Mouse (Mus musculus) kidney, embryonic 14.5 days (tissue): ENCODE measurements around the gene Paqr9. TPM values are rescaled to one million over a fixed set of nuclear protein-coding genes. Genes with fewer than 3 reads are reported as not detected.

ENCODE experiments used
- ATAC-seq: fragments of 200-750 bp; cut with Nextera tagmentation; 2 replicates; pipeline ENCODE4 v1.8.0; 2017; ENCODE audit warnings: moderate number of reproducible peaks, mild to moderate bottlenecking, moderate TSS enrichment, moderate library complexity; ENCODE audit not compliant: low FRiP score, low TSS enrichment
- H3K27ac ChIP-seq: fragments of 300-500 bp; sonication (generic); 2 replicates; pipeline ENCODE4 v1.5.1; 2014; ENCODE audit warnings: low read depth, mild to moderate bottlenecking, low read length, moderate library complexity, mixed read lengths
- H3K27me3 ChIP-seq: fragments of 300-500 bp; sonication (generic); 2 replicates; pipeline ENCODE4 v1.6.1; 2014; ENCODE audit warnings: mild to moderate bottlenecking, low read length; ENCODE audit not compliant: control insufficient read depth, insufficient read depth
- H3K36me3 ChIP-seq: fragments of 300-500 bp; sonication (generic); 2 replicates; pipeline ENCODE4 v1.6.1; 2014; ENCODE audit warnings: low read length, mixed read lengths; ENCODE audit not compliant: control insufficient read depth, insufficient read depth
- H3K4me1 ChIP-seq: fragments of 300-500 bp; sonication (generic); 2 replicates; pipeline ENCODE4 v1.6.1; 2014; ENCODE audit warnings: low read length, mixed read lengths; ENCODE audit not compliant: control insufficient read depth, insufficient read depth
- H3K4me2 ChIP-seq: fragments of 300-500 bp; sonication (generic); replicated peaks from 2 replicates; pipeline ENCODE4 v1.6.1; 2014; ENCODE audit warnings: low read depth, mild to moderate bottlenecking, low read length
- H3K4me3 ChIP-seq: fragments of 300-500 bp; sonication (generic); 2 replicates; pipeline ENCODE4 v1.5.1; 2014; ENCODE audit warnings: mild to moderate bottlenecking, low read length
- H3K9ac ChIP-seq: fragments of 300-500 bp; sonication (generic); 2 replicates; pipeline ENCODE4 v1.6.1; 2014; ENCODE audit warnings: low read depth, mild to moderate bottlenecking, low read length, moderate library complexity
- H3K9me3 ChIP-seq: fragments of 300-500 bp; sonication (generic); 2 replicates; pipeline ENCODE4 v1.6.1; 2016; ENCODE audit warnings: low read length; ENCODE audit not compliant: control insufficient read depth
- WGBS: fragments of 180-500 bp; shearing (Covaris S2); extraction: QIAGEN DNeasy Blood & Tissue Kit; methylation state at CpG from one replicate; pipeline ENCODE4 v1.1.7; 2014; 5-methylcytosine and 5-hydroxymethylcytosine counted together
- polyA plus RNA-seq: library from polyadenylated mRNA; unstranded; fragments of >200 nt; fragmentation: Nextera tagmentation; extraction: Ambion mirVana; gene quantifications from 2 replicates; pipeline ENCODE4 v1.2.1, GENCODE M21; 2014

Paqr9 gene
- polyA plus RNA-seq, 1 experiment from 2014 or later: 0.54 TPM

DNA sequence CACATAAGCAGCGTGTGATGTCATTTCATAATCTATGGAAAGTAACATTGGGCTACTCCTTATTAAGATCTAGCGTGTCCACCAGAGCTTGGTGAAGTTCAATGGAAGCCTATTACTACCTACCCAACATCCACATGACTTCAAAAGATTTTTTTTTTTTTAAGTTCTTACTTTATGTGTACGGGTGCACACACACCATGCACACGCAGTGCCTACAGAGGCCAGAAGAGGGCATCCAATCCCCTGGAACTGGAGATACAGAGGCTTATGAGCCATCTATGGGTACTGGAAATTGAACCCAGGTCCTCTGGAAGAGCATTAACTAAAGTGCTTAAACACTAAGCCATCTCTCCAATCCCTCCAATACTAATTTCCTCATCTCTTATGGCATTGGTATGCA lies 39.9 kb downstream of the Paqr9 start:
- ATAC-seq: no peak
- 87% methylated on average over 4 of the region's 4 CpGs for WGBS

DNA sequence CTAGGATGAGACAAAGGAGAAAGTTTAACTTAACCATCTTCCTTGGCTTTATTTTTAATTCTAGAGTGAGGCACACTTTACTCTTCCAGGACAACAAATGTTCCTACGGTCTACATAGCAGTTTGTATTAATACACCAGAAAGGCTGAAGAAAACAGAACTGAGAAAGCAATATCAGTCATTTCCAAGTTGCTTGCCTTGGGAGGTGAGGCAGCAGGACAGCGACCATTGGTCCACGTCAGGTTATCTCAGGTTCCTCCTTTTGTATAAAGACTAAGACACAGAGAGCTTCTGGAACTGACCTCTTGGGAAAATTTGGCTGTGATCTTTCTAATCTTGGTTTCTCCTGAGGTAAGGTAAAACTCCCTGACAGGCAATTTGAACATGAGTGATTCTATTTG lies 43.4 kb downstream of the Paqr9 start:
- Histone ChIP-seq H3K9me3 (no peaks in the 10 kb centered on the region), H3K4me2 (no peak overlapping the region), H3K4me3 (no peak overlapping the region), H3K27me3 (no peaks in the 10 kb centered on the region), H3K9ac (no peak overlapping the region), H3K27ac (no peak overlapping the region), H3K4me1 (no peaks in the 10 kb centered on the region), H3K36me3 (no peaks in the 10 kb centered on the region)
- 79% methylated on average over 3 of the region's 3 CpGs for WGBS
- no peak for ATAC-seq

More for the DNA sequence above, 39.9 kb downstream of the Paqr9 start:
- Histone ChIP-seq H3K36me3 (no peaks in the 10 kb centered on the region), H3K27ac (no peak overlapping the region), H3K4me1 (no peaks in the 10 kb centered on the region), H3K27me3 (no peaks in the 10 kb centered on the region), H3K9ac (no peak overlapping the region), H3K4me3 (no peak overlapping the region), H3K9me3 (no peaks in the 10 kb centered on the region), H3K4me2 (no peak overlapping the region)

DNA sequence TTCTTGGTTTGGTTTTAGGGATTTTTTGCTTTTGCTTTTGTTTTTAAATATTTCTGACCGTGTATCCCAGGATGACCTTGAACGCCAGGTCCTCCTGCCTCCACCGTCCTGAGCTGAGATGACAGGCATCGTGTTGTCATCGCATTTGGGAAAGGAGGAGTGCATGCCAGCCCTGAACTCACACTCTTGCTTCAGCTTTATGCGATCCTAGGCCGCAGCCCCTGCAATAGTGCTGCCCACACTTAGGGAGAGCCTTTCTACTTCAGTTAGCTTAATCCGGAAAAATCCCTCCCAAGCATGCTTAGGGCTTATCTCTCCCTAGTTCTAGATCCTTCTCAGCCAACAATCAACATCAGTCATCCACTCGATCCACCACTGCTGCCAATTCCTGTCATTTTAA lies 43.9 kb downstream of the Paqr9 start:
- H3K4me3 ChIP-seq: no peak overlapping the region
- H3K4me2 ChIP-seq: no peak overlapping the region
- no peak overlapping the region for H3K27ac ChIP-seq
- WGBS: 88% methylated on average over 9 of the region's 9 CpGs
- no peak overlapping the region for H3K9ac ChIP-seq
- no peaks in the 10 kb centered on the region for H3K4me1 ChIP-seq
- H3K27me3 ChIP-seq: no peaks in the 10 kb centered on the region
- H3K9me3 ChIP-seq: no peaks in the 10 kb centered on the region
- ATAC-seq: no peak
- H3K36me3 ChIP-seq: no peaks in the 10 kb centered on the region

DNA sequence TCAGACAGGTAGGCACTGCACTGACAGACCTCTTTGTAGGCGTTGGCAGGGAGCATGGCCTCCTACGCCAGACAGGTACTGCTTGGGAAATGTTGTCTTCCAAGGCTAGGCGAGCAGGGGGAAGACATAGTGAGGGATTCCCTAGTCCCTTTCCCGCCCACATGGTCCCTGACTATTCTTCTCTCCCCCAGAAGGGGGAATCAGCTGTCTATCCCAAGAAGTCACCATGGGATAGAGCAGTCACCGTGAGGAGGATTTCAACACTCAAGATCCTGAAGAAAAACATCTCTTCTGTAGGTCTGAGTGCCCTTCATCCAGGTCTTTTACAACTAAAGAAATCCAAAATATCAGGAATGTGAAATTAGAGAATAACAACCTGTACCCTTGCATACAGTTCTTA lies 47.7 kb downstream of the Paqr9 start:
- H3K9me3 ChIP-seq: no peaks in the 10 kb centered on the region
- no peaks in the 10 kb centered on the region for H3K27me3 ChIP-seq
- ATAC-seq: no peak
- H3K9ac ChIP-seq: no peak overlapping the region
- 70% methylated on average over 5 of the region's 5 CpGs for WGBS
- H3K4me2 ChIP-seq: no peak overlapping the region
- H3K4me1 ChIP-seq: no peaks in the 10 kb centered on the region
- H3K4me3 ChIP-seq: no peak overlapping the region
- H3K27ac ChIP-seq: no peak overlapping the region
- H3K36me3 ChIP-seq: no peaks in the 10 kb centered on the region

DNA sequence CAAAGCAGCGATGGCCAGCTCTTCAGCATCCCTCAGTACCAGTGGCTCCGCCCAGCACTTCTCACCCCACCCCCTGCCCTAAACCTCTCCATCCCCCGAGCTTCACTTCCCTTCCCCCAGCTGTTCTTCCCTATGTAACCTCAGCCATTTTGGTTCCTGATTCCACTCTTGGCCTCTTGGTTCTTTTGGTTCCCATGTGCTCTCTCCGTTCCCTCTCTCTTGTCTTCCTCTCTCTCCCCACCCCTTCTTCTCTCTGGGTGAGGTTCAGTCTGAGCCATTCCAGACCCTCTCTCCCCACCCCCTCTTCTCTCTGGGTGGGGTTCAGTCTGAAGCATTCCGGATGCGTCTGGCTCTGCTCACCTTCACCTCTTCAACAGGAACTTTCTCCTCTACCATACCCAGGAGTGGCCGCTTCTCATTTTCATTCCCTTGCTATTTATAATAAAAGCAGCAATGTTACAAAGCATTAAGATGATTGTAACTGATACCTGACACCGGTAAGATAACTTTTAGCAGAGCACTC lies 52.9 kb downstream of the Paqr9 start:
- Histone ChIP-seq H3K27me3 (no peaks in the 10 kb centered on the region), H3K36me3 (no peaks in the 10 kb centered on the region), H3K4me1 (no peaks in the 10 kb centered on the region), H3K9me3 (no peaks in the 10 kb centered on the region), H3K9ac (no peak overlapping the region), H3K4me2 (no peak overlapping the region), H3K27ac (no peak overlapping the region), H3K4me3 (no peak overlapping the region)
- ATAC-seq: no peak
- 79% methylated on average over 8 of the region's 8 CpGs for WGBS

DNA sequence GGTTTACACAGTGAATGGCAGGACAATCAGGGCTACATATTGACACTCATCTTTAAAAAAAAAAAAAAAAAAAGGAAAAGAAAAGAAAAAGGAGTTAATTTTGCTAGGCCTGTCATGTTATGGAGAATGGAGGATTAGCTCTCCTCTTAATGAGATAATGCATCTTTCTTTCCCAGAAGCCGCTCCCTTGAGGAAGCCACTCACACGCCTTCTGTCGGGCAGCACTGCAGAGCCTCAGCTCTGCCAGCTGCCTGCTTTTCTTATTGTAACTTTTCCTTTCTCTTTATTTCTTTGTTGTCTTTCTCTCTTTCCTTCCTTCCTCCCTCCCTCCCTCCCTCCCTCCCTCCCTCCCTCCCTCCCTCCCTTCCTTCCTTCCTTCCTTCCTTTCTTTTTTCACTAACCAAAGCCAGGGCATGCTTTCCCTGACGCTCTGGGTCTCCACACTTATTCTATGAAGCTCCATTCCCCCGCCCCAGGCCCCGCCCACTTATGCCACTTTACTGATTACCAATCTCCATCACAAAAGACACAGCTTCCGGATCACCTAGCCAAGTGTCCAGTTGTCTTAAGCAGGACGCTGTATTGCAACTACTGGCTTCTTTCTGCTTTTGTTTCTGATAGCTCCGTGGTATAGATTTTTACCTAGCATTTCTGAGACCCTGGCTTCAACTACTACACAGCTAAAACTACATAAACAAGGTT lies 54.1 kb downstream of the Paqr9 start:
- Histone ChIP-seq H3K9me3 (no peaks in the 10 kb centered on the region), H3K27me3 (no peaks in the 10 kb centered on the region), H3K4me3 (no peak overlapping the region), H3K4me2 (no peak overlapping the region), H3K36me3 (no peaks in the 10 kb centered on the region), H3K27ac (no peak overlapping the region), H3K4me1 (no peaks in the 10 kb centered on the region), H3K9ac (no peak overlapping the region)
- ATAC-seq: no peak
- WGBS: 27% methylated on average over 9 of the region's 9 CpGs

DNA sequence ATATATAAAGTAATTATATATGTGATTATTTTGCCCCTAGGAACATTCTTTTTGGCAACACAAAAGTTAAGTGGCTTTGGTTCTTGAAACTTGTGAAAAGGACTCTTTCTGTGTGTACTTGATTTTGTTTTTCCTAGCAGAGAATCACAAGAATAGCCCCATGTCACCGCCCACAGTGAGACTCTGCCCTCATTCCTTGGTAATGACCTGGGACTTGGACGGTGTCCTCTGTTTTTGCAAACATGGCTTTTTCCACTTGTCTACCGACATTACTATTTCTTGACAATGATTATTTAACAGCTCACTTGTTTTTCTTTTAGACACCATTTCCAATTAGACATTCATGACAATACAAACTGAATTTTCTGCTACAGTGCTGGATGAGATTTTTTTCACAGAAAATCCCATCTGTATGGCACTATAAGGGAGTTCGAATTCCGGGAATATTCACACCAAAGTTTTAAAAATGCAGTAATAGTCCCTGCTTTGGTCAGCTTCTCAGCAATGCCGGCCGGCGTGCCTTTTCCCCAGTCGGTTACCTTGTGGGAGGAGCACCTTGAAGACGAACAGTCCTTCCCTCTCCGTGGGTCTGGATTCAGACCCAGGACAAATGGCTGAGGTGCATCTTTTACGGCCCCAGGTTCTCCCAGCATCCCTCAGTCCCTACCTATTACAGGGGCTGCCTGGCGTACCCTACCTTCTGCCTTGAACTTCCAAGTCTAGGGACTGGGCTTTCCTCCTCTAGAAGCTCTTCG lies 55.6 kb downstream of the Paqr9 start:
- Histone ChIP-seq H3K9ac (no peak overlapping the region), H3K27ac (no peak overlapping the region), H3K4me2 (no peak overlapping the region), H3K4me3 (no peak overlapping the region), H3K9me3 (no peaks in the 10 kb centered on the region), H3K36me3 (no peaks in the 10 kb centered on the region), H3K4me1 (no peaks in the 10 kb centered on the region), H3K27me3 (no peaks in the 10 kb centered on the region)
- no peak for ATAC-seq
- WGBS: 64% methylated on average over 14 of the region's 14 CpGs

DNA sequence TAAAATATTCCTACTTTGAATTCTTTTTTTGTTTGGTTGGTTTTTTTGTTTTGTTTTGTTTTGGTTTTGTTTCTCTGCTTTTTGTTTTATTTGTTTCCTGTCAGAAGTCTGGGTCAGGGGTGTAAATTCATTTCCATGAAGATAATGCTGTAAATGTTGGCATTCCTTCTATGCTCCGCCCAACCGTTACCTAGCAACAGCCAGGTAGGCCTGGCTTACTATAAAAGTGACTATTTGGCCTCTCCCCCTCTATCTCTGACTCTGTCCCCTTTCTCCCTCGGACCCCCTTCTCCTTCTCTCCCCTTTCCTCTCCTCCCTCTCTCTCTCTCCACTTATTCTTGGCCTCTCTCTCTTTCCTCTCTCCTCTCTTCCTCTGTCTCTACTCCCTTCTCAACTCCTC lies 56.5 kb downstream of the Paqr9 start:
- H3K27me3 ChIP-seq: no peaks in the 10 kb centered on the region
- no peak overlapping the region for H3K9ac ChIP-seq
- no peak overlapping the region for H3K27ac ChIP-seq
- H3K4me3 ChIP-seq: no peak overlapping the region
- 85% methylated on average over 3 of the region's 3 CpGs for WGBS
- ATAC-seq: no peak
- H3K4me1 ChIP-seq: no peaks in the 10 kb centered on the region
- H3K9me3 ChIP-seq: no peaks in the 10 kb centered on the region
- H3K4me2 ChIP-seq: no peak overlapping the region
- H3K36me3 ChIP-seq: no peaks in the 10 kb centered on the region
